In genomic region chr16:10005606-10006005, GRCm38 (mm10) we compare ENCODE assay signal across 23 mouse cellular contexts. TPM values are rescaled to one million over a fixed set of nuclear protein-coding genes. Genes with fewer than 3 reads are reported as not detected.
A peak's percentile ranks its signal among the peaks of the same experiment; 100 is the strongest.
DNase-seq lines count a peak whose midpoint lies in the region; ATAC-seq lines count a peak whose summit lies in the region.
"Had no signal": no experiment of that assay in that cellular context is flagged by ENCODE, and none has a peak within 500 bp of the region (broad histone marks: within the 10 kb centered on the region; RNA-seq: fewer than 3 reads in every experiment).

No protein-coding gene starts in this region.

- no peaks in the 10 kb centered on the region for H3K27me3 ChIP-seq in heart, embryonic 10.5 days (ENCODE audit: insufficient read depth, poor library complexity, severe bottlenecking)
- no peaks in the 10 kb centered on the region for H3K27me3 ChIP-seq in heart, embryonic 12.5 days (replicated peaks)
- H3K27me3 ChIP-seq: hindbrain, embryonic 12.5 days; megakaryocyte, embryonic 14.5 days; midbrain, embryonic 13.5 days; neural tube, embryonic 12.5 days had no signal

- no peak overlapping the region for H3K27ac ChIP-seq in heart, embryonic 10.5 days
- H3K27ac ChIP-seq in heart, embryonic 12.5 days (ENCODE audit: poor library complexity, severe bottlenecking): no peak overlapping the region
- H3K27ac ChIP-seq: heart, embryonic 13.5 days; hindbrain, embryonic 12.5 days; liver, embryonic 14.5 days; midbrain, embryonic 13.5 days; neural tube, embryonic 12.5 days had no signal

- H3K4me3 ChIP-seq in heart, embryonic 10.5 days: no peak overlapping the region
- H3K4me3 ChIP-seq in heart, embryonic 12.5 days: no peak overlapping the region
- H3K4me3 ChIP-seq: heart, embryonic 13.5 days; hindbrain, embryonic 12.5 days; megakaryocyte, embryonic 14.5 days; midbrain, embryonic 13.5 days; neural tube, embryonic 12.5 days had no signal

- H3K9me3 ChIP-seq in heart, embryonic 10.5 days: no peaks in the 10 kb centered on the region
- no peaks in the 10 kb centered on the region; the same call in 1 of the 2 replicates for H3K9me3 ChIP-seq in heart, embryonic 12.5 days (replicated peaks)
- H3K9me3 ChIP-seq: hindbrain, embryonic 12.5 days; midbrain, embryonic 13.5 days; neural tube, embryonic 12.5 days had no signal

- no peak overlapping the region for H3K9ac ChIP-seq in heart, embryonic 12.5 days
- H3K9ac ChIP-seq: heart, embryonic 13.5 days; hindbrain, embryonic 12.5 days; liver, embryonic 14.5 days; lung, embryonic 14.5 days; midbrain, embryonic 13.5 days; neural tube, embryonic 12.5 days had no signal

- ATAC-seq in heart, embryonic 12.5 days (ENCODE audit: insufficient number of reproducible peaks, low FRiP score): no peak
- ATAC-seq: forebrain, embryonic 16.5 days; intestine, embryonic 16.5 days; midbrain, embryonic 13.5 days had no signal

- no peak overlapping the region for H3K4me2 ChIP-seq in heart, embryonic 12.5 days
- H3K4me2 ChIP-seq: heart, embryonic 13.5 days; hindbrain, embryonic 12.5 days; lung, embryonic 14.5 days; midbrain, embryonic 13.5 days; neural tube, embryonic 12.5 days had no signal

- no peaks in the 10 kb centered on the region for H3K36me3 ChIP-seq in heart, embryonic 10.5 days
- H3K36me3 ChIP-seq in heart, embryonic 12.5 days: no peaks in the 10 kb centered on the region
- H3K36me3 ChIP-seq: heart, embryonic 13.5 days; hindbrain, embryonic 12.5 days; midbrain, embryonic 13.5 days; neural tube, embryonic 12.5 days had no signal

- DNase-seq in heart, embryonic 10.5 days (ENCODE audit: low spot score): peak; percentile 67
- DNase-seq in testis, postnatal 10 days (ENCODE audit: low spot score): peak; percentile 29
- no peak for DNase-seq in testis, postnatal 14 days (ENCODE audit: low spot score)
- DNase-seq in cerebellum, postnatal 10 days: peak; percentile 98 to 99
- DNase-seq in kidney, postnatal 14 days: no peak
- DNase-seq in layer of hippocampus, adult 8-10 months (ENCODE audit: low spot score in 2 of 2): no peak
- DNase-seq: adrenal gland, postnatal 14 days; gastrocnemius, postnatal 10 days; heart, postnatal 14 days; kidney, postnatal 36 days; lung, embryonic 14.5 days; lung, postnatal 36 days; right cerebral cortex, postnatal 25 days; thymus, postnatal 36 days had no signal

- 76% methylated on average over 5 of the region's 5 CpGs for WGBS in heart, embryonic 10.5 days
- 82% methylated on average over 5 of the region's 5 CpGs for WGBS in heart, embryonic 12.5 days

- H3K4me1 ChIP-seq in heart, embryonic 10.5 days: no peaks in the 10 kb centered on the region
- no peaks in the 10 kb centered on the region for H3K4me1 ChIP-seq in heart, embryonic 12.5 days (replicated peaks)
- H3K4me1 ChIP-seq: heart, embryonic 13.5 days; hindbrain, embryonic 12.5 days; megakaryocyte, embryonic 14.5 days; midbrain, embryonic 13.5 days; neural tube, embryonic 12.5 days had no signal

RNA-seq across cellular contexts. Expression of gene Grin2a, which starts 10.2 kb away (rescaled TPM):
- polyA plus RNA-seq in heart, embryonic 10.5 days (2016; fragmentation: Nextera tagmentation; extraction: Ambion mirVana): 0.69 and 0.72 TPM in 2 replicates
- 0.71 and 0.98 TPM in 2 replicates for polyA plus RNA-seq in heart, embryonic 12.5 days (2016; fragmentation: Nextera tagmentation; extraction: Ambion mirVana)
- 100 to 1,000 TPM; 300 to 419 (median 352) TPM for total RNA-seq in layer of hippocampus, adult 8-10 months (2022)
- polyA plus RNA-seq: liver, embryonic 14.5 days had no signal

Comparison
In these comparisons a context has a peak if more than half of its experiments do, and no peak if none do; other contexts are left out.
1. DNase-seq: peak in heart, embryonic 10.5 days (single experiment), testis, postnatal 10 days (single experiment) and cerebellum, postnatal 10 days (2 of 2); none in testis, postnatal 14 days (single experiment), kidney, postnatal 14 days (single experiment) and layer of hippocampus, adult 8-10 months (0 of 2).